Mouse (Mus musculus): ENCODE data around the gene Lingo1. TPM values are rescaled to one million over a fixed set of nuclear protein-coding genes. Genes with fewer than 3 reads are reported as not detected.

Gene Lingo1
- polyA plus RNA-seq, 1 experiment from 2014 or later: 0.75 TPM

GRCm38 (mm10) chr9:56825476-56826213, 29.4 kb upstream of the Lingo1 start:
- Histone ChIP-seq H3K4me3 (no peak overlapping the region), H3K36me3 (no peaks in the 10 kb centered on the region), H3K27me3 (replicated peaks) (peaks cover 45% of the 10 kb centered on the region), H3K4me1 (no peaks in the 10 kb centered on the region), H3K4me2 (no peak overlapping the region; the same call in 1 of the 2 replicates), H3K9ac (no peak overlapping the region), H3K27ac (no peak overlapping the region), H3K9me3 (replicated peaks) (no peaks in the 10 kb centered on the region)
- WGBS (ENCODE audit: insufficient replicate concordance): 15% methylated on average over 21 of the region's 21 CpGs
- no peak for ATAC-seq

- no peak overlapping the region for H3K9ac ChIP-seq
- WGBS (ENCODE audit: insufficient replicate concordance): 18% methylated on average over 3 of the region's 3 CpGs
These were observed 28.6 kb upstream of the Lingo1 start for GRCm38 (mm10) chr9:56824900-56825299.

GRCm38 (mm10) chr9:56810916-56811315, 14.6 kb upstream of the Lingo1 start:
- Histone ChIP-seq H3K4me1 (no peaks in the 10 kb centered on the region), H3K27me3 (replicated peaks) (peaks cover 6% of the 10 kb centered on the region; the same call in 1 of the 2 replicates), H3K9me3 (replicated peaks) (no peaks in the 10 kb centered on the region), H3K4me3 (no peak overlapping the region), H3K4me2 (no peak overlapping the region), H3K36me3 (no peaks in the 10 kb centered on the region), H3K27ac (no peak overlapping the region), H3K9ac (no peak overlapping the region)
- ATAC-seq: no peak
- WGBS (ENCODE audit: insufficient replicate concordance): 74% methylated on average over 1 of the region's 1 CpGs

More at GRCm38 (mm10) chr9:56824900-56825299, 28.6 kb upstream of the Lingo1 start:
- no peaks in the 10 kb centered on the region for H3K4me1 ChIP-seq
- no peak for ATAC-seq
- H3K4me3 ChIP-seq: no peak overlapping the region
- no peaks in the 10 kb centered on the region for H3K9me3 ChIP-seq (replicated peaks)
- no peak overlapping the region for H3K27ac ChIP-seq
- H3K4me2 ChIP-seq: no peak overlapping the region
- peaks cover 44% of the 10 kb centered on the region for H3K27me3 ChIP-seq (replicated peaks)
- H3K36me3 ChIP-seq: no peaks in the 10 kb centered on the region

- Histone ChIP-seq H3K27me3 (replicated peaks) (0 out of 2 replicates have a peak, but pooled peaks cover 8% of the 10 kb centered on the region), H3K4me3 (no peak overlapping the region), H3K27ac (no peak overlapping the region), H3K9ac (no peak overlapping the region), H3K36me3 (no peaks in the 10 kb centered on the region), H3K4me1 (no peaks in the 10 kb centered on the region), H3K9me3 (replicated peaks) (no peaks in the 10 kb centered on the region), H3K4me2 (no peak overlapping the region)
- ATAC-seq: no peak
- 63% methylated on average over 6 of the region's 6 CpGs for WGBS (ENCODE audit: insufficient replicate concordance)
These were observed 11.7 kb upstream of the Lingo1 start for GRCm38 (mm10) chr9:56807990-56808389.

GRCm38 (mm10) chr9:56803146-56803545, 6.9 kb upstream of the Lingo1 start:
- ATAC-seq: no peak
- no peak overlapping the region for H3K27ac ChIP-seq
- WGBS (ENCODE audit: insufficient replicate concordance): 79% methylated on average over 7 of the region's 7 CpGs
- no peaks in the 10 kb centered on the region for H3K9me3 ChIP-seq (replicated peaks)
- H3K27me3 ChIP-seq (replicated peaks): peaks cover 33% of the 10 kb centered on the region
- no peak overlapping the region for H3K9ac ChIP-seq
- no peak overlapping the region for H3K4me2 ChIP-seq
- H3K4me1 ChIP-seq: no peaks in the 10 kb centered on the region
- no peak overlapping the region for H3K4me3 ChIP-seq
- no peaks in the 10 kb centered on the region for H3K36me3 ChIP-seq

GRCm38 (mm10) chr9:56797876-56798275, 1.6 kb upstream of the Lingo1 start:
- 8% methylated on average over 5 of the region's 5 CpGs for WGBS (ENCODE audit: insufficient replicate concordance)
- Histone ChIP-seq H3K27me3 (replicated peaks) (peaks cover 78% of the 10 kb centered on the region), H3K4me1 (no peaks in the 10 kb centered on the region)

GRCm38 (mm10) chr9:56796656-56797131, 426 bp upstream of the Lingo1 start:
- 3% methylated on average over 40 of the region's 41 CpGs for WGBS (ENCODE audit: insufficient replicate concordance)
- ATAC-seq: no peak
- Histone ChIP-seq H3K9ac (no peak overlapping the region), H3K4me1 (no peaks in the 10 kb centered on the region), H3K4me2 (peak overlapping the region; percentile 59), H3K4me3 (peak overlapping the region; percentile 35), H3K27me3 (replicated peaks) (peaks cover 84% of the 10 kb centered on the region), H3K27ac (no peak overlapping the region), H3K9me3 (replicated peaks) (no peaks in the 10 kb centered on the region), H3K36me3 (no peaks in the 10 kb centered on the region)

More at GRCm38 (mm10) chr9:56797876-56798275, 1.6 kb upstream of the Lingo1 start:
- no peaks in the 10 kb centered on the region for H3K36me3 ChIP-seq
- no peak overlapping the region for H3K4me2 ChIP-seq
- H3K9ac ChIP-seq: no peak overlapping the region
- no peaks in the 10 kb centered on the region for H3K9me3 ChIP-seq (replicated peaks)
- H3K4me3 ChIP-seq: no peak overlapping the region
- no peak overlapping the region for H3K27ac ChIP-seq
- no peak for ATAC-seq

- H3K4me2 ChIP-seq: no peak overlapping the region
- no peaks in the 10 kb centered on the region for H3K36me3 ChIP-seq
- no peaks in the 10 kb centered on the region for H3K9me3 ChIP-seq (replicated peaks)
- no peak overlapping the region for H3K27ac ChIP-seq
- WGBS (ENCODE audit: insufficient replicate concordance): 55% methylated on average over 11 of the region's 11 CpGs
- H3K4me1 ChIP-seq: peaks cover 4% of the 10 kb centered on the region; the same call in 1 of the 2 replicates
- H3K4me3 ChIP-seq: no peak overlapping the region
- peaks cover 49% of the 10 kb centered on the region for H3K27me3 ChIP-seq (replicated peaks)
- no peak for ATAC-seq
- H3K9ac ChIP-seq: no peak overlapping the region
These were observed 4.5 kb downstream of the Lingo1 start for GRCm38 (mm10) chr9:56791696-56792261.

GRCm38 (mm10) chr9:56784576-56784975, 11.7 kb downstream of the Lingo1 start:
- H3K9ac ChIP-seq: no peak overlapping the region
- H3K9me3 ChIP-seq (replicated peaks): no peaks in the 10 kb centered on the region
- ATAC-seq: no peak
- no peaks in the 10 kb centered on the region for H3K36me3 ChIP-seq
- no peak overlapping the region for H3K27ac ChIP-seq
- 75% methylated on average over 10 of the region's 10 CpGs for WGBS (ENCODE audit: insufficient replicate concordance)
- no peak overlapping the region for H3K4me2 ChIP-seq
- H3K4me3 ChIP-seq: no peak overlapping the region
- H3K4me1 ChIP-seq: peaks cover 1% of the 10 kb centered on the region; the same call in 1 of the 2 replicates
- peaks cover 2% of the 10 kb centered on the region; the same call in 1 of the 2 replicates for H3K27me3 ChIP-seq (replicated peaks)

- Histone ChIP-seq H3K4me1 (no peaks in the 10 kb centered on the region), H3K9me3 (replicated peaks) (no peaks in the 10 kb centered on the region), H3K36me3 (no peaks in the 10 kb centered on the region), H3K4me2 (no peak overlapping the region), H3K9ac (no peak overlapping the region), H3K4me3 (no peak overlapping the region), H3K27me3 (replicated peaks) (peaks cover 13% of the 10 kb centered on the region; the same call in 1 of the 2 replicates), H3K27ac (no peak overlapping the region)
- 60% methylated on average over 11 of the region's 11 CpGs for WGBS (ENCODE audit: insufficient replicate concordance)
- no peak for ATAC-seq
These were observed 19.1 kb downstream of the Lingo1 start for GRCm38 (mm10) chr9:56776881-56777801.

- WGBS (ENCODE audit: insufficient replicate concordance): 58% methylated on average over 7 of the region's 7 CpGs
- Histone ChIP-seq H3K4me3 (no peak overlapping the region), H3K4me2 (no peak overlapping the region), H3K27me3 (replicated peaks) (peaks cover 14% of the 10 kb centered on the region; the same call in 1 of the 2 replicates), H3K27ac (no peak overlapping the region), H3K9me3 (replicated peaks) (no peaks in the 10 kb centered on the region), H3K36me3 (no peaks in the 10 kb centered on the region), H3K9ac (no peak overlapping the region), H3K4me1 (no peaks in the 10 kb centered on the region)
- ATAC-seq: no peak
These were observed 20.9 kb downstream of the Lingo1 start for GRCm38 (mm10) chr9:56775161-56775934.
